Mouse (Mus musculus) 3T3-L1 (cell line): ENCODE data around the gene Spaca9.
A peak's percentile ranks its signal among the peaks of the same experiment; 100 is the strongest.

ENCODE experiments used
- DNase-seq: peaks from one replicate; pipeline ENCODE4 v3.0.0-alpha.2; 2015; ENCODE audit warnings: low read depth, low spot score

Gene Spaca9

GRCm38 (mm10) chr2:28699361-28700335 is at the start of gene Spaca9, which contains the start of gene Ak8:
Gene Spaca9 (minus strand): TSS chr2:28699727.
Gene Ak8 (plus strand): TSS chr2:28700164.
- peak; percentile 83 for DNase-seq

DNA sequence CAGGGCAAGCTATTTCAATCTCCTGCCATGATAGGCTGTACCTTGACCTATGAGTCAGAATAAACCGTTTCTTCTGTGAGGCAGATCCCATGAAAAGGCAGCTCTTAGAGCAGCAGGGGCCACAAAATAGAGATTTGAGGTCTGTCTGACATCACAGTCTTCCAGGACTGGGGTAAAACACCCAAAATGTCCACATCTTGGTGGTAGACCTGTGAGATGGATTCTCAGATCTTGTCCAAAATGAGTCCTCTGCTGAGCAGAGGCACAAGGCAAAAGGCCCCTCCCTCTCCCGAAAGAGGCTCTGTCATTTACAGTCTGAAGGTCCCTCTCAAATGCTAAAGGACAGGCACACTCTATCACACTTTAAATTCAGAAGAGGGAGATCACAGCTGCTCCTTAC is 48.2 kb upstream of the Spaca9 start:
- DNase-seq = no peak

GRCm38 (mm10) chr2:28746682-28747332 is 47.3 kb upstream of the Spaca9 start:
- no peak for DNase-seq

- peak; percentile 31 for DNase-seq
Measured at GRCm38 (mm10) chr2:28742701-28743100, 43.2 kb upstream of the Spaca9 start.

DNA sequence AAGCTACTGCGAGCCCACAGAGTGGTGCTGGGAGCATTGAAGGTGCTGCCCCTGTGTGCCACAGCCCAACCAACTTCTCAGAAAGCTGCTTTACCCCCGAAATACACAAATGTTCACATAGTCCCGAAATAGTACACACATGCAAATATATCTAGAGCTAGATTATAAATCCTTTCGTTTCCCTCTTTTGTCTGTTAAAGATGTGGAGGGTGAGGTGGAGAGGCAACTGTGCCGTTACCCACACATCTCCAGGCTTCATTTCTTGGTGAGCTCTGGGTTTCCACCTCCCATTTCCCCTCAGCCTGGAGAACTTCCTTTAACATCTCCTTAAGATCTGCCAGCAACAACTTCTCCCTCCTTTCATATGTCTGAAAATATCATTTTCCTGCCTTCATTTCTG is 40.6 kb upstream of the Spaca9 start:
- no peak for DNase-seq

DNA sequence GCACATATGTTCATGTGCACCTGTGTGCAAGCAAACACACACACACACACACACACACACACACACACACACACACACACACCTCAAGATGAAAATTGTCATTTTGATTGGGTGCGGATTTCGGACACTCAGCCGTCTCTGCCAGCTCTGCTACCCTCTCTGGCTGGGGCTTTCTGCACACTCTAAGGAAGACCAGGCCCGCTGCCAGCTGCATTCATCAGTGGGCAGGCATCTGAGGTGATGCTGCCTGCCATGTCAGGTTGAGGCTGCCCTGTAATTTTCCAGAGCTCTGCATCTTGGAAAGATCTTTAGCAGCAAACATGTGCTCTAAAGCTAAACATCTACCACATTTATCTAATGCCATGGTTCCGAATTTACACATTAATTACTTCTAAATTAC is 37.6 kb upstream of the Spaca9 start:
- DNase-seq = peak; percentile 56

GRCm38 (mm10) chr2:28730676-28731075 is 31.1 kb upstream of the Spaca9 start:
- DNase-seq = no peak

GRCm38 (mm10) chr2:28727786-28728404 is 28.4 kb upstream of the Spaca9 start:
- no peak for DNase-seq

DNA sequence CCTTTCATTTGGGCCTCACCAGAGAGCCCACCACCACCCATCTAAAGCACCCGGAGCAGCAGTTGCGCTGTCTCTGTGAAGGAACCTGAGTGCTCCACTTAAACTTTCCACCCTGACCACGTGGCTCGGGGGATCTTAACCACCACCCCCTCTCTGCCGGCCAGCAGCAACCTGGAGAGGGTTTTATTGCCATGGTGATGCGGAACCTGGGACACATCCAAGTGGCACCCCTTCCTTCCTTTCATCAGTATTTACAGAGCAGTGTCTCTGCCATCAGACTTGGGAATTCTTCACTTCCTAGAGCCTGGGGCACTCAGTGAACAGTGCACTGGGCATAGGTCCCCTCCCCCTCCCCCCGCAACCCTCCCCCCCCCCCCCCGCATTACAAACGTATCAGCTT is 24.4 kb upstream of the Spaca9 start:
- DNase-seq = no peak

DNA sequence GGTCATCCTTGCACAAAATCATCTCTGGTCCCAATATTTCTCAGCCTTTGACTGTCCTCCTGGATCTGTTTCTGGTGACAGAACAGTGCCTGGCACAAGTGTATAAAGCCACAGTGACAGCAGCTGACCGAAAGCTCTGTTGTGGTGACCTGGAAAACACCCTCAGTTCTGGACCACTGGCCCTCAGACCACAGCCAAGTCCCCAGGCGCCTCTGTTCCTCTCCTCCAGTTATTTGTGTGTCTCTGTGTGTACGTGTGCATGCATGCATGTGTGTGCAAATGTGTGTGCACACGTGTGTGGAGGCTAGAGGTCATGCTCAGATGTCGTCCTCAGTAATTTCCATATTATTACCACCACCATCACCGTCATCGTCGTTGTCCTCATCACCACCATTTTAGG is 22.9 kb upstream of the Spaca9 start:
- no peak for DNase-seq

DNA sequence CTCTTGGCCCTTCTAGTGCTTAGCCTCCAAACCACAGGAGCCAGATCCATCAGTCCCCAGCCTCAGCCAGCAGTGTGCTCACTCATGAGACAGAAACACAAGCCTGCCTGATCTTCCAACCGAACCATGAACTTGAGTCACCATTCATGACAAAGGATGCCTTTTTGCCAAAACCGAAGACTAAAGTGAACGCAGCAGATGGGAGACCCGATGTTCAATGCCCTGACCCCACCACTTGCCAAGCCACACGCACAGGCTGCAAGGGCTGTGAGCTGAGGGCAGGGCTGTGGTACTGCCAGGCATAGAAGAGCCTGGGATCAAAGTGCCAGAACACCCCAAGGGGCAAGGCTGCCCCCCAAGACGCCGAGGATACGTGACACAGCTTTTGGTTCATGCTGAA is 13.5 kb upstream of the Spaca9 start:
- no peak for DNase-seq

DNA sequence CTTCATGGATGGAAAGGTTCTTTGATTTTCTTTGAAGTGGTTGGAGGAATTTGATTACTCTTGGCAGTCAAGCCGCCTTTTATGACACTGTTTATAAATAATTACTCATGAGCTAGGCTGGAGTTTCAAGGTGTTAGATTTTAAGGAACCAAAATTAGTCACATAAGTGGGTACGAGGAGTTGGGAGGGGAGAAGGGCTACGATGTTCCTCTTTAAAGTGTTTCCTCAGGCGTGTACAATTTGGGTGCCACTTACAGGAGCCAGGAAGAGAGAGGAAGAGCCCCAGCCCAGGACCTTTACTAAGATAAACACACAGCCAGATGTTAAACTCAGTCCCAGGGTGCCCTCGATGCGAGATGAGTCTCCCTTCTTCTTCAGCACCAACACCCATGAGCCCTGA is 7.3 kb upstream of the Spaca9 start:
- DNase-seq = no peak

GRCm38 (mm10) chr2:28706106-28706636 is 6.6 kb upstream of the Spaca9 start:
- DNase-seq = no peak

- no peak for DNase-seq
Measured at GRCm38 (mm10) chr2:28701646-28702262, 2.2 kb upstream of the Spaca9 start.

DNA sequence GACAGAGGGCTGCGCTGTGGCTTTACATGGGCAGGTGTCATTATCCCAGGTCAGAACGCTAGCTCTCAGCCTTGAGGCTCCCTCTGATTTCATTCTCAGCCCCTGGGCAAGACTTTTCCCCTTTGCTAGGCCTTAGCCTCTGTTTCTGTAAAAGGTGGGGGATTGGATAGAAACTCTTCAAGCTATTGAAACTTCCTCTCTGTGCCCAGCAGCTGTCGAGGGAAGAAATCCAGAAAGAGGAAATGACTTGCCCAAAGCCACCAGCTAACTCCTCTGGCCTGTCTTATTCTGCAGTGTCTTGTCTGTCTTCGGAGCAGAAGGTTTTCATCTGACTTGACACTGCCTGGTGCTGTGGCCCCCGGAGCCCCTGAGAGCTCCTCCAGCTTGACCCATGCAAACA is 961 bp downstream of the Spaca9 start:
- DNase-seq = no peak

GRCm38 (mm10) chr2:28692692-28693091 is 6.8 kb downstream of the Spaca9 start:
- no peak for DNase-seq

- DNase-seq = peak; percentile 61
Measured at GRCm38 (mm10) chr2:28688431-28688830, 11.1 kb downstream of the Spaca9 start.

DNA sequence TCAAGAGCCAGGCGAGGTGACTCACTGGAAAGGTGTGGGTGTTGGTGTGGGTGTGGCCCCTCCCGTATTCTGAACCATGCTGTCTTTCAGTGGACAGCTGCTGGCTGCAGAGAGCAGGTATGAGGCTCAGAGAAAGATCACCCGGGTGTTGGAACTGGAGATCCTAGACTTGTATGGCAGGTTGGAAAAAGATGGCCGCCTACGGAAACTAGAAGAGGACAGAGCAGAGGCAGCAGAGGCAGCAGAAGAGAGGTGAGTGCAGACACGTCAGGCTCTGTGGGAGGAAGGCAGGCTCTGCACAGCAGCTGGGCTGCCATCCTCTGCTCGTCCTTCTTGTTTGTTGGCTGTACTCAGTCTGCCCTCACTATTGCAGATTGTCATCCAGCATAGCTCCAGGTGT is 13.6 kb downstream of the Spaca9 start:
- DNase-seq = no peak

GRCm38 (mm10) chr2:28681718-28682117 is 17.8 kb downstream of the Spaca9 start:
- DNase-seq = peak; percentile 85

- peak; percentile 49 for DNase-seq
Measured at GRCm38 (mm10) chr2:28680710-28681109, 18.8 kb downstream of the Spaca9 start.

- DNase-seq = no peak
Measured at GRCm38 (mm10) chr2:28676005-28676404, 23.5 kb downstream of the Spaca9 start.

GRCm38 (mm10) chr2:28671438-28671837 is 28.1 kb downstream of the Spaca9 start:
- DNase-seq = no peak
